Mouse (Mus musculus): ENCODE data around the gene Rere.
"Not testable (repeated sequence)": the region's sequence is repeated elsewhere in the genome, so short reads cannot be mapped to it uniquely, and the experiment has no call there.

Gene Rere

DNA sequence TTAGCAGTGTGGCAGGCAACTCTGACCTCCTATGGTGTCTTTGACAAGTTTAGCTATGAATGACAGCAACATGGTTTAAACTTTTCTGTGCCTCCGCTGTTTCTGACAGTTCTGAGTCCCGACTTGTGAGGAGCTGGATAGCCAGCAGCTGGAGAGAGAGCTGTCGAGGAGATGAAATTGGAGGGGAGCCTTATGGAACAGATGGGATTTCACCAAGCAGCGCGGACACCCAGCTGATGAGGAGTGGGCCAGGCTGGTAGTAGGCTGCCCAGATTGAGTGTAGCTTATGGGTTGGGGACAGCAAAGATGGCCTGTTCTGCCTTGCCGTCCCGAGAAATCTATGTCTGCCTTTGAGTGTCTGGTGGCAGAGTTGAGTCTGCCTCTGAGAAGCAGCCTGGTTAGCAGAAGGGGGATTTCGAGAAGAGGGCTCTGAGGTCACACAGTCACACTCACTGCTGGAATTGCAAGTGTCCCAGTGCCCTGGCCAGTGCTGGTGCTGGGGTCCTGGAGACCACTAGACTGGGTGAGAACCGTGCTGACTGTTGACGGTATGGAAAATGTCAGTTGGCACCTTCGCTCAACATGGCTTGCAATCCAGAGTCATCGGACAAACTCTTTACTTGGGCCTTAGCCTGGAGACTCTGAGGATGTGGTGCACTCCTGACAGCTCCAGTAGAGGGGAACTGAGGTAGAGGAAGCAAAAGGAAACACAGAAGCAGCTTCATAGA, 268.7 kb downstream of the Rere start:
- no peak for DNase-seq (ENCODE audit: low spot score in 2 of 2)

DNA sequence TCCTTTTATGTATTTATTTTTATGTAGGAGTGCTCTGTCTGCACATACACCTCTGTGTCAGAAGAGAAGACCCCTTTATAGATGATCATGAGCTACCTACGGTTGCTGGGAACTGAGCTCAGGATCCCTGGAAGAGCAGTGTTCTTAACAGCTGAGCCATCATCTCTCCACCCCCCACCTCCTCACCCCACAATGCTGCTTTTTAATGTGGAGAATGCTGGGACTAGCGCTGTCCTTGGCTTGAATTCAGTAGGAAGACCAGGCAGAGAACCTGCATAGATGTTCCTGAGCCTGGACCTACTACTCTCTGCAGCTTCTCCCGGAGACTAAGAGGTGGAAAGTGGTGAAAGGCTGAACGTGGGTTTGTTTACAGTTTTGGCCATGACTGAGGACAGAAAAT, 269.9 kb downstream of the Rere start:
- no peak for DNase-seq (ENCODE audit: low spot score in 2 of 2)

DNA sequence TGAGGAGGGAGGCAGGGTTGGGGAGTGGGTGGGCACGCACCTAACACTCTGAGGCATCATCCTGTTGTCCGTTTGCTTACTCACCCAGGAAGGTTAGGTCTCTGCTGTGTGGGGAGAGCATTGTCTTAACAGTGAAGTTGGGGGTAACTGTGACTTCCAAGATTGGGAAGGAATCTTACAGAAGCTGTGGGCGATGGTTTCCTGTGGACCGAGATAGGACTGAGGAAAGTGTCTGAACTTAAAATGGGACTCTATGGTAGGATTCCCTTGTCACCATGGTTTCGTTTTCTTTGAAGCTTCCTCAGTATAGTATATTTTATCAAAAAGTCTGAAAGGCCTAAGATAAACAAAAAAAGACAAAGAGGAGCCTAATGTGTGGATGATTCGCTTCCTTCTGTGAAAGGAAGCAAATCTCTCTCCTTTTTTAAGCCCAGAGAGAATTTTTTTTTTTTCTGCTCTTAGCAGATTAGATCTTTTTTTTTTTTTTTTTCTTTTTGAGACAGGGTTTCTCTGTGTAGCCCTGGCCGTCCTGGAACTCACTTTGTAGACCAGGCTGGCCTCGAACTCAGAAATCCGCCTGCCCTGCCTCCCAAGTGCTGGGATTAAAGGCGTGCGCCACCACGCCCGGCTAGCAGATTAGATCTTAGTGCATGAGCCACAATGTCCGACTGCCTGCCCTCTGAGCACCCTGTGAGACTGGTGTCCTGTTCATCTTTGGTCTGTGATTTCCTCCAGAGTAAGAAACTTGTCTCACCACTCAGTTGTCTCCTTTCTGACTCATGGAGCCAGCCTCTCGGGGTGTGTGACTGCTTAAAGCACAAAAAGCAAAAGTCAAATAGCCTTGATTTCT, 271.5 kb downstream of the Rere start:
- DNase-seq (ENCODE audit: low spot score in 2 of 2) = no peak

DNA sequence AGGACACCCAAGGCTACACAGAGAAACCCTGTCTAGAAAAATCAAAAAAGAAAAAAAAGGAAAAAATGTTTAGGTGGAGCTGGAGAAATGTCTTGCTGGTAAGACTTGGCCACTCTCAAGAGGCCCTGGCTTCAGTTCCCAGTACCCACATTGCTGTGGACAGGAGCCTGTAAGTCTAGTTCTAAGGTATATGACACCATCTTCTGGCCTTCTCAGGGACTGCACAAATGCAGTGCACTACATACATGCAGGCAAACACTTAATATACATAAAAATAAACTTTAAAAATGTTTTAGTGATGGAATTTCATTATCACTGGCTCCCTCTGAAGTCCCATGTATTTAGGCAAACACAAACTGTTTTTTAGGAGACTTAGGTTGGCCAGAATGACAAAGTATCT, 274.3 kb downstream of the Rere start:
- DNase-seq (ENCODE audit: low spot score in 2 of 2) = no peak

DNA sequence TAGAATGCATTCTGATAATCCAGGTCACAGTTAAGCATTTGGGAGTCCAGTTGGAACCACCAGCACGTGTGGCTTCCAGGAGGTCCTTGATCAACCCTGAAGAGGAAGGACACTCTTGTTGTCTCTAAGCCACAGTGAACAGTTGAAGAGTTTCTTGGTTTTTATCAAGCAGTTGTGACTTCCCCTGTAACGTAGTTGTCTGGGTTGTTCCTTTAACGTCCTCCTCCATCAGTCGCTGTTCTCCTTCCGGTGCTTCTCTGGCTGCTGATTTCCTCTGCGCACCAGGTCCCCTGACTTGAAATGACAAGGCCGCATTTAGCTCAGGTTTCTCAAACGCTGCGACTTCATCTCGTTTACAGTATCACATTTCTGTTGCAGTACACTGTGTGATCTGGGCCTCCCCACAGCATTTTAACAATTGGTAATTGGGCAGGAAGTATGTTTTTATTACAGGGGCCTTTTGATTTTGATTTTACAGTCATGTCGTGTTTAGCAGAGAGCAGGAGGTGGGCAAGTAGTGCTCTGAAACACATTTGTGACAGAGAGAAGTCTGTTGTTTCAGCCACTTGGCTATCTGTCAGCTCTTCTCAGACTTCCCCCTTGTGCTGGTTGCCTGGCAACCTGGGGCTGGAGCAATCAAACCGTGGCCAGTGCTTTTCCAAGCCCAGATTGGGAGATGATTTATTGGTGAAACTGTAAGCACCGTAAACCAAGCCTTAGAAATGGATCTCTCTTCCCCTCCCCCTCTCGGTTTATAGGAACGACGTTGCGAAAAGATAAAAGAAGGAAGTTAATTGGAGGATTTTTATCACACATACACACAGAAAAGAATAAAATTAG, 275.2 kb downstream of the Rere start:
- DNase-seq (ENCODE audit: low spot score in 2 of 2) = peak in 1 of 2 experiments; percentile 75

DNA sequence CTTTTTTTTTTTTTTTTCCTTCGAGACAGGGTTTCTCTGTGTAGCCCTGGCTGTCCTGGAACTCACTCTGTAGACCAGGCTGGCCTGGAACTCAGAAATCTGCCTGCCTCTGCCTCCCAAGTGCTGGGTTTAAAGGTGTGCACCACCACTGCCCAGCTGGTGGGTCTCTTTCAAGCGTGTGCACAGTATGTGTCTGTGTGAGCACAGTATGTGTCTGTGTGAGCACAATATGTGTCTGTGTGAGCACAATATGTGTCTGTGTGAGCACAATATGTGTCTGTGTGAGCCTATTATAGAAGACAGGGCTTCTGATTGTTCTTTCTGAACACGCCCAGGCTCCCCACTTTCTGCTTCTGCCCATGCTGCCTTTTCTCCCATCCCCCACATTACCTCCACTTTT, 275.8 kb downstream of the Rere start:
- DNase-seq (ENCODE audit: low spot score in 2 of 2) = not testable (repeated sequence)

DNA sequence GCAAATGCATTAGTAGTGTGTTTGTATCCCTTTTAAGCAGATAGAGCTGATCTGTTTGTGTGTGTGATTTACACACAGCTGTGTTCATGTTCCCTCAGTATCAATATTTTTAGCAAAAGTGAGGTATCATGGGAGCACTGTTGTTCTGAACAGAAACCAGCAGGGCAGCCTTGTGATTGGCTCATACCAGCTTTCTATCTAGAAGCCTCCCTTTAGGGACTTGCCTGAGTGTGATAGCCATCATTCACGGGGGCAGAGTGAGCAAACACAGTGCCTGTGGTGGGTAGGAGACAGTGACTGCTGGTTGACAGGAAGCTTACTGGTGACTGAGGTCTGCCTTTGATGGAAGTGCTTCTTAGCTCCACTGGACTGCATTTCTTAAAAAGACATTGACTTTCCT, 276.5 kb downstream of the Rere start:
- no peak for DNase-seq (ENCODE audit: low spot score in 2 of 2)

DNA sequence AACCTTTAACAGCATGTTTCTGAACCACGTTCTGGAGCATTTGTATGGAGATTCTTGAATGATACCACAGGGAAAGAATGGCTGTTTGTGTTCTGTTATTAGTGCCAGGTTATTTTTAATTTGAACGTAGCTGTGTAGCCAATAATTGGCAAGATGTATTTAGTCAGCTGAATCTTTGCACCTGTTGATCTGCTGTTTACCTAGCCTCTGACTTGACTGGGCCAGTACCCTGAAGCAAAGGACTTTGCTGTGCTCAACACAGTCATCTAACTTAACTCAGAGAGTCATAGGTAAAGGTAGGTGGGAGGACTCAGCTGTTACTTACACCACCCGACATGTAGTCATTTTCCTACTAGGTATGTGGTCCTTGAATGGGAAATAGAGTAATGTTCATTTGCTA, 278.1 kb downstream of the Rere start:
- no peak for DNase-seq (ENCODE audit: low spot score in 2 of 2)

DNA sequence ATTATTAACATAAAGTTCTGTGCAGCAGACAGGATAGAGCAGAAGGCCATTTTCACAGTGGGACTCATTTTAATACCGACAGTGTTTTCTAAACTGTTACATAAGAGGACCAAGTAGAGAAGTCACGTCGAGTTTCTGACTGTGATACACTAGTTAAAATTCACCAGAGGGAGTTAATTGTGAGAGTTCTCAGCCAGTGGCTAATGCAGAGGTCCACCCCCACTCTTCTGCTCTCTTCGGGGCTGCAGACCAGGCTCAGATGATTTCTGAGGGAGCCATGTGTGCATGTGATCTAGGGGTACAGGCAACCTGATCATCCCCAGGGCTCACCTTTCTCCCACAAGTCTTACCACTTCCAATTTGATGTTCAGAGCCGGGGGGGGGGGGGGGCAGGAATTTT, 281.8 kb downstream of the Rere start:
- DNase-seq (ENCODE audit: low spot score in 2 of 2) = no peak

DNA sequence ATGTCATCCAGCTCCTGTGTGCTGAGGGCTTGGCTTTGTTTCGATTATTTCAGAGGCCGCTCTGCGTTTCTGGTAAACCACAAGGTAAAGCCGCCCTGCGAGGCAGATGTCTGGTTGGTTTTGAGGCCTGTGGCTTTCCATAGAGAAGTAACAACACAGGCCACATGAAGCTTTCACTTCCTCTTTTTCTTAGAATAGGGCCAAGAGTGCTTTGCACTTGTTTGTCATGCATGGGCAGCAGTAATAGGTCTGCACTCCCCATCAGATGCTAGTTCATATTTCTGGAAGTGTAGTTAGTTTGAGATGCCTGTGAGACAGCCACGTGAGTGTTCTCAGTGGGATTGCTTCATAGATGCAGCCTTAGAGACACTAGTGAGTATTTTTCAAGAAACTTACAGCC, 284.7 kb downstream of the Rere start:
- DNase-seq (ENCODE audit: low spot score in 2 of 2) = no peak

DNA sequence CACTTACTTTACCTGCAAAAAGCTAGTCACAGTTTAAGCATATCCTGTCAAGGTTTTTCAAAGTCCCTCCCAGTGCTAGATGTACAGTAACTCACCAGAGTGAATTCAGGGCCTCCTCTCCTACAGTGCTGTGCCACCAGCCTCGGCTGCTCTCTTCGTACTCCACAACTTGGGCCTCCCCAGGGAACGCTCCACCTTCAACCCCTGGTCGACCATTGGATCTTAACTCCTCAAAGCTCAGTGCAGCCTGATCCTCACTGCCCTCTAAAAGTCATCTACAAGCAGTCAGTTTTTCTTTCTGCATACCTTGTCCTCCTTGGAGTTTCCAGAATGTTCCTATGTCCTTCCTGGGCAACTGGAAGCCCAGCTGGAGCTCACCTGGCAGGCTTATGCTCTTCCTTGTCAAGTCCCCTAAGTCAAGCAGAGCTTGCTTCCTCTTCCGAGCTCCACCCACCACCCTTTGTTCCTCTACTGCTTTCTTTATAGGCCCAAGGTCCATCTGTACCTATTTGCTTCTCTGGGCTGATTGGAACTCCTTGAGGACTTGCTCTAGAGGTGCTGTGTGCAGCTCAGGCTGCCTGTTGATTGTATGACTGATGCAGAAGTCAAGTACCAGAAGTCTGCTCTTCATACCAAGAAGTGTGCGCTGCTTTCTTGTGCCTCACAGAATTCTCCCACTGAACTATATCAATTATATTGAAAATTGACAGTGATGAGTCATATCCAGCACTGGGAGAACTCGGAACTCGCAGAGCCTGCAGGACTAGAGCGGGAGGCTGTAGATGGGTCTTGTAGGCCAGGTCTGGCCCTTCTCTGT, 287.1 kb downstream of the Rere start:
- DNase-seq (ENCODE audit: low spot score in 2 of 2) = no peak

DNA sequence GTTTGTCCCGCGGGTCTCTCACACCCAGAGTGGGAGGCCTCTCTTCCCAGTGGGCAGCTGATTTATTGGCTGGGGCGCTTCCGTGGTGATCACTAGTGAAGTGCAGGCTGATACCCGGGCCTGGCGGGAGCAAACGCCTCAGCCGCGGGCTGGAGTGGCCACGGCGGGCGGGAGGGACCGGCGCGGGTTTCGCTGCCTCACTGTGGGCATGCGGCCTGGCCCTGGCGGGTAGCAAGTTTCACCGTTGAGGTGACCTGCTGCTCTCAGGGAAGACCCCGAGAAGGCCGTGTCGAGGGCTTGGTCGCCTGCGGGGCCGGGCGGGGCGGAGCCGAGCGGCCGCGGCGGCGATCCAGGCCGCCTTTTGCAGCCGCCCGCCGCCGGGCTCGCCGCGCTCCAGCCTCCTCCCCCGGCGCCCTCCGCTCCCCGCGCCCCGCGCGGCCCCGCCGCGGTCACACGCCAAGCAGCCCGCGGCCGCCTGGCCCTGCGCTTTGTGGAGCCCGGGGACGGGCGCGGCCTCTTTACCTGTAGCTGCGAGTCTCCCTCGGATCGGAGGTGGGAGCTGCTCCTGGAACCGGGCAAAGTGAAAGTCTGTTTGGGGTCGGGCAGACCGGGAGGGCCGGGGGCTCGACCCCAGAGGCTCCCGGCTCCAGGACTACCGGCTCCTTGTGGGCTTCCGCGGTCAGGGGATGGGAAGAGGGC, 287.8 kb downstream of the Rere start:
- peak; percentile 68 to 87 for DNase-seq (ENCODE audit: low spot score in 2 of 2)

DNA sequence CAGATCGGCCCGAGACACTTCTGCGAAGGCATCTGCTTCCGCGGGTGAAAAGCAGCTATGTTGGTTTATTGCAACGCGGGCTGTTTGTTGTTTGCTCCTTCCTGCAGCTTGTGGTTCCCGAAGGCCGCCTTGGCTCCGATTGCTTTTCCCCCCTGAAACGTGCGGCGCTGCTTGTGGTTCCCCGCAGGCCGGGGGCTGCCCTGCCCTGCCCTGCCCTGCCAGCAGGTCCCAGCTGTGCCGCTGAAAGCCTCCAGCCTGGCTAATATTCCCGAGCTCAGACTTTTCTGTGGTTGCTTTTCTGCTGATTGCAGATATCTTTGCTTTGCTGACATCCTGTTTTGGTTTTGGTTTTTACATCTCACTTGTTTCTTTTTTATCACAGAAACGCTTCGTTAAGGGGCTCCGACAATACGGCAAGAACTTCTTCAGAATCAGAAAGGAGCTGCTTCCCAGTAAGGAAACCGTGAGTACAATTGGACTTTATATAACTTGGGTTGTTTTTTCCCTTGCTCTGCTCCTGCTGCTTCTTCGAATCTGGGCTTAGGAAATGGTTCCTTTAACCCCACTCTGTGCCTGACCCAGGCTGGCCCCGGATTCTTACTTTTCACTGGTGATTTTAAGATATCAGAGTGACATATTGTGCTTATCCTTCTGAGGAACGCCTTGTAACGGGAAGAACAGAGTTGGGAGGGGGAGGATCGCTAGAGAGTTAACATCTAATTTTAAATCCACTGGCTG, 288.6 kb downstream of the Rere start:
- DNase-seq (ENCODE audit: low spot score in 2 of 2) = no peak

DNA sequence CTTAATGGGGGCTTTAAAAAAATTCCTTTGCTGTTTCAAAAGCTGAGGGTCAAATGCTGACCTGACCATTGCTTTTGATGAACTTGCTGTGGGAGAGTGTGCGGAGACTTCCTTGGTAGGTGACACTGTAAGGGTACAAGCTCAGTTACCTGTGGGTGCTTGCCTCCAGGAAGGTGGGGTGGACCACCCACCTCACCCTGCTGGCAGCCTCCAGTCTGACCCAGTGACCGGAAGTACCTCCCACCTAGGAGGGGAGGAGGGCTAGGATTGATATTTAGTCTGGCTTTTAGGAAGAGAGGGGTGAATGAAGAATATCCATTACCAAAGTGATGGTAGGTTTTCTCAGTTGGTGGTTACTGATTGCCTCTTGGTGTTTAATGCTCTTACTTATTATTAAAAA, 289.3 kb downstream of the Rere start:
- no peak for DNase-seq (ENCODE audit: low spot score in 2 of 2)

DNA sequence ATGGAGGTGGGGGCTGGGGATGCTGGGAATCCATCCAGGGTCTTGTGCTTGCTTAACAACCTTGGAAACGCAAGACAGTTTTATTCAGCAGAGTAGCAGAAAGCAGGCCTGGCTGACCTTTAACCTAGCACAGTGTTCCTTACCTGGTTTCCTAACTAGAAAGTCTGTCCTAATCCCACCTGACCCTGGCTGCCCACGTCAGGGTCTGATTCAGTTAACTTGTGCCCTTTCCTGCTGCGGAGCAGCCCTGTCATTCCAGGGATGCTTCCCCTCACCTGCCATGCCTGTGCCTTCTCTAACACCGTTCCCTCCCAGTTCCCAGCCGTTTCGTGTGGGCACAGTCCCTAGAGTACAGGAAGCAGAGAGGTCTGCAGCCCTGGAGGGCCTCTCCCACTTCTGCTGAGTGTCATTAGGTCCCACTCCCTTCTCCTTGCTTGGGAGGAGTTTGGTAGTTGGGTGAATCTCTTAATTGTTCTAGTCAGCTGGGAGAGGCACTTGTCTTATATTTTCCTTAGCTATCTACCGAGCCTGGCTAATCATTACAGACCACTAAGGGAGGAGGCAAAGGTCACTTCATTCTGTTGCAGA, 290.8 kb downstream of the Rere start:
- DNase-seq (ENCODE audit: low spot score in 2 of 2) = no peak

DNA sequence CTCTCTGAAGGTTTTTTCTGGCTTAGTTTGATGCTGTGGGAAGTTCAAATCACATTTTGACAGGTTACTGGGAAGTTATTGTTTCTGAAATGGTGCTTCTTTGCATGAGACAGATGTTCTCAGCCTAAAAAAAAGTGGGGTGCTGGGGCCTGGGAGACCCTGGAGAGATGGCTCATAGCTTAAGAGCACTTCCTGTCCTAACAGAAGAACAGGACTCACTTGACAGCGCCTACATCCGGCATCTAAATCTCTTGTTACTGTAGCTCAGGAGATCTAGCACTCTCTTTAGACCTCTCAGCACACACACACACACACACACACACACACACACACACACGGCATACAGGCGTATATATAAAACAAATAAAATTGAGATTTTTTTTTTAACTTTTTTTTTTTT, 291.5 kb downstream of the Rere start:
- DNase-seq (ENCODE audit: low spot score in 2 of 2) = no peak

DNA sequence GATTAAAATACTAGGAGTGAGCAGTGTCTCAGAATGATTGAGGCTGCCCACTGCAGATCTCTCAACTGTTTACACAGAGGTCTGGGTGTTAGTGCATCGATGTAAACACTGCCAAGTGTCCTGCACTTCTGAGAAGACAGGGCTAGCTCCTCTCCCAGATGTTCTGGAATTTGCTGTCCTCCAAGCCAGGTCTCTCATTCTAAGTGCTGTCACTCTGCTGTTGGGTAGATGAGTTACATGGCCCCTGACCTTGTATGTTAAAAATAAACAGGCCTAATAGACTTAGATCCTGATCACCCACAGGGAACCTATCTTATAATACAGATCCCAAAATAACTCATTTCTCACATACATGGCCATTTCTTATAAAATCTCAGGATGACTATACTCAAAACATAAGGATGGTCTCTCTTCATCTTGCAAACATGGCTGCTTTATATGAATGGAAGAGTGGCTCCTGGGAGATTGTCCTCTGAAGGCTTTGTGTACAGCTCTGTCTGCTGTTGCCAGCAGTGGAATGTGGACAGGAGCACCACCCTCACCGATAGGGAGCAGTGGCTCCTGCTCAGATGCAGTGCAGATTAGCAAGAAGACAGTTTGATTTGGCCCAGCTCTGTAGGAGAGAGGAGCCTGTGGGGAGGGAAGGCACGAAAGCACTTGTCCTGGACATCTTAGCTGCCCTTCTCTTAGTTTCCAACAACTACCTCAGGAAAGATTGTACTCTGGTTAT, 294.1 kb downstream of the Rere start:
- DNase-seq (ENCODE audit: low spot score in 2 of 2) = no peak

DNA sequence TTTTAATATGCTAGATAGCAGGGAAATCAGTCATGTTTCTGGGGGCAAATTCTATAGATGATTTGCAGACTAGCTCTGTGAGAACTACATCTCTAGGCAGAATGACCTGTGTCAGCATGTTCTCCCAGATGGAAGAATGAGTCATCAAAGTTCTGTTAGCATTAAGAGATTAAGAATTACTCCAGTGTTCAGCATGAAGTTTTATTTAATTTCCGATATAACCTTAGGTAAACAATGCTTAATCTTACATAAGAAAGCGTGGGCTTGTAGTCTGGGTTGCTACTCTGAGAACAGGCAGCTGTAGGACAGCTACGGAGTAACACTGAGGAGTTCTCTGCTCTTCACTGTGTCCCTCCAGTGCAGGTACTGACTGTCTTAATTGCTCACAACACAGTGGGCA, 294.9 kb downstream of the Rere start:
- no peak for DNase-seq (ENCODE audit: low spot score in 2 of 2)

DNA sequence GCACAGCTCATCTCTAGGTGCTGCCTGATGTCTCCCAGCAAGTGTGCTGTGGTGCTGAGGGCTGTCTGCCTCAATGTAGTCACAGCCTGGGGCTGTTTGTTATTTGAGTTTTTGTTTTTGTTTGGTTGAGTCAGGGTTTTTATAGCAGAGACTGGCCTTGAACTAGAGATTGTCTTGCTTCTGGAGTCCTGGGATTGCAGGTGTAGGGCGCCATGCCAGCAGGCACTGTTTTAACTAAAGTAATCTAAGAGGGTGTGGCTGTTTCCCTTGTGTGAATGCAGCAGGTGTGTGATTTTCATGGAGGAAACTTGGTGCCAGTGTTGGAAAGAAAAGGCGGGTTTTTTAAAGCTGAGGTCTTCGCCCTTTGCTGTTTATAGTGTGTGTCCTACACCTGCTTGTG, 296.6 kb downstream of the Rere start:
- DNase-seq (ENCODE audit: low spot score in 2 of 2) = no peak
